In the genomic region with DNA sequence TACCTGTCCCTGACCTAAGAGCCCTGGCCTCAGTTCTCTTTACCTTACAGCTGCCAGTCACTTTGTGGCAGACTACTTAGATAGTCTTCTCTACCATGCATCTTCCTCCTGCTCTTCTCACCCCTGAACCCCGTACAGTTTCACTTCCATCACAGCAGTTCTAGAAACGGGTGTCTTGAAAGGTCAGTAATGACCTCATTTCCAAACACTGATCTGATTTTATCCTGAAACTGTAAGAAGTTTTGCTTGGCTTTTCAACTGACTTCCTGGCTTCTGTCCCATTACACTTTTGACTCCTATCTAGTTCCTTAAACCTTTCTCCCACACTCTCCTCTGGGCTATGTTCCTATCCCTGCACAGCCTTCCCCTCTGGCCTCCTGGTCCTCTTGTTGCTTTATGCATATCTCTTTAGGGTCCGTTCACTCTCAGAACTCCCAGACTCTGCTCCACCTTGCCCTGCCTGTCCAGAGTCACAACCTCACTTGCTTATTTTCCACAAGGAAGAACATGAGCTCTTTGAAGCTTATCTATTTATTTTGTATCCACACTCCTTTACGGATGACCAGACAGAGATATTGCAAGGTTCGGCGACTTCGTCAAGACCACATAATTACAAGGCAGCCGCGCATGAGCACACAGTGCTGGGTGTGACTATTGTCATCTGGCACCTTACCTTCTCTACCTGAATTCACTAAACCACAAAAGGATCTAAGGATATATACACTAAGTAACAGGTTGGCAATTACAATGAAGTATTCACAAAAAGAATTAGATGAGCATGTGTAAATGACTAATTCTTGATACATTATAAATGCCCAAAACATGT, we compare ENCODE assay signal across 15 mouse cellular contexts.
DNase-seq lines count a peak whose midpoint lies in the region; ATAC-seq lines count a peak whose summit lies in the region.
"Had no signal": no experiment of that assay in that cellular context is flagged by ENCODE, and none has a peak within 500 bp of the region (broad histone marks: within the 10 kb centered on the region; RNA-seq: fewer than 3 reads in every experiment).

No protein-coding gene starts in this region.

- peaks cover 20% of the 10 kb centered on the region for H3K4me1 ChIP-seq in heart, embryonic 13.5 days

- peak overlapping the region; percentile 20; the same call in 1 of the 2 replicates for H3K4me2 ChIP-seq in heart, embryonic 13.5 days

- no peak overlapping the region for H3K4me3 ChIP-seq in heart, embryonic 13.5 days
- H3K4me3 ChIP-seq: gastrocnemius, adult 2 months had no signal

- H3K36me3 ChIP-seq in heart, embryonic 13.5 days = 0 out of 2 replicates have a peak, but pooled peaks cover 4% of the 10 kb centered on the region

- no peak for DNase-seq in heart, postnatal 25 days (ENCODE audit: low spot score)
- DNase-seq in A20 (ENCODE audit: low read depth, low spot score) = peak; percentile 72
- DNase-seq in kidney, adult 18-20 months = peak; percentile 34
- DNase-seq in kidney, postnatal 36 days = peak; percentile 23 to 27
- no peak for DNase-seq in thymus, postnatal 10 days (ENCODE audit: low spot score in 2 of 2)
- DNase-seq in layer of hippocampus, postnatal 25 days (ENCODE audit: extremely low spot score in 1 of 2, low spot score in 1 of 2) = no peak
- DNase-seq: adrenal gland, postnatal 10 days; cerebellum, adult 9-10 months; gastrocnemius, adult 2 months; lung, postnatal 4 days; midbrain, embryonic 14.5 days had no signal

- H3K9me3 ChIP-seq in heart, embryonic 13.5 days = 0 out of 2 replicates have a peak, but pooled peaks cover 2% of the 10 kb centered on the region

- peak overlapping the region; percentile 59 for H3K27ac ChIP-seq in heart, embryonic 13.5 days (replicated peaks)
- H3K27ac ChIP-seq: gastrocnemius, adult 2 months had no signal

- 51% methylated on average over 9 of the region's 9 CpGs for WGBS in heart, embryonic 13.5 days

- no peak overlapping the region for H3K9ac ChIP-seq in heart, embryonic 13.5 days

- no peaks in the 10 kb centered on the region for H3K27me3 ChIP-seq in heart, embryonic 13.5 days (replicated peaks)

- ATAC-seq in heart, embryonic 13.5 days (ENCODE audit: extremely low read depth, insufficient number of reproducible peaks, low FRiP score, low TSS enrichment) = no peak
- no peak for ATAC-seq in CD4-positive, CD25-positive, alpha-beta regulatory T cell, adult 4 months
- ATAC-seq: forebrain, embryonic 14.5 days; hindbrain, embryonic 16.5 days had no signal

- intact Hi-C loops in heart, postnatal 25 days (cut with DNase I) = no loop called here

Comparison
In these comparisons a context has a peak if more than half of its experiments do, and no peak if none do; other contexts are left out.
1. DNase-seq: peak in A20 (single experiment), kidney, adult 18-20 months (single experiment) and kidney, postnatal 36 days (2 of 2); none in heart, postnatal 25 days (single experiment), thymus, postnatal 10 days (0 of 2) and layer of hippocampus, postnatal 25 days (0 of 2).